Comparison of ENCODE assay signal across 8 mouse cellular contexts in genomic region chr12:72945301-72946063, GRCm38 (mm10). TPM values are rescaled to one million over a fixed set of nuclear protein-coding genes. Genes with fewer than 3 reads are reported as not detected.
A peak's percentile ranks its signal among the peaks of the same experiment; 100 is the strongest.
DNase-seq lines count a peak whose midpoint lies in the region; ATAC-seq lines count a peak whose summit lies in the region.

No protein-coding gene starts in this region.

- no peak overlapping the region for H3K9ac ChIP-seq in hindbrain, embryonic 16.5 days (ENCODE audit: low read depth, low read length)
- H3K9ac ChIP-seq in neural tube, embryonic 11.5 days (ENCODE audit: low read length) = peak overlapping the region; percentile 42

- H3K36me3 ChIP-seq in hindbrain, embryonic 16.5 days (ENCODE audit: control insufficient read depth, insufficient read depth, low read length) = no peaks in the 10 kb centered on the region
- no peaks in the 10 kb centered on the region for H3K36me3 ChIP-seq in neural tube, embryonic 11.5 days (ENCODE audit: control insufficient read depth, insufficient read depth, low read length)

- peak overlapping the region; percentile 53 for H3K4me2 ChIP-seq in hindbrain, embryonic 16.5 days (ENCODE audit: low read length)
- peak overlapping the region; percentile 71 for H3K4me2 ChIP-seq in neural tube, embryonic 11.5 days (ENCODE audit: low read depth)

- H3K27me3 ChIP-seq in hindbrain, embryonic 16.5 days (replicated peaks; ENCODE audit: control insufficient read depth, insufficient read depth, low read length) = peaks cover 71% of the 10 kb centered on the region
- H3K27me3 ChIP-seq in neural tube, embryonic 11.5 days (ENCODE audit: control insufficient read depth, insufficient read depth, low read length) = peaks cover 79% of the 10 kb centered on the region

- peak overlapping the region; percentile 27 for H3K4me3 ChIP-seq in hindbrain, embryonic 16.5 days (ENCODE audit: low read length)
- H3K4me3 ChIP-seq in neural tube, embryonic 11.5 days (ENCODE audit: low read depth, low read length) = peak overlapping the region; percentile 39

- intact Hi-C loops in left cerebral cortex, postnatal 14 days (cut with DNase I) = no loop called here

- DNase-seq in kidney, postnatal 10 days = peak; percentile 17
- no peak for DNase-seq in kidney, postnatal 14 days
- peak; percentile 72 for DNase-seq in embryo, embryonic 9.5 days (ENCODE audit: extremely low spot score)
- DNase-seq in neural tube, embryonic 11.5 days (ENCODE audit: low spot score) = peak; percentile 74
- no peak for DNase-seq in left cerebral cortex, postnatal 14 days (ENCODE audit: low spot score in 2 of 2)
- no peak for DNase-seq in lung, postnatal 36 days

- no peaks in the 10 kb centered on the region for H3K9me3 ChIP-seq in hindbrain, embryonic 16.5 days (ENCODE audit: control insufficient read depth, low read length)
- H3K9me3 ChIP-seq in neural tube, embryonic 11.5 days (ENCODE audit: control insufficient read depth, low read length) = no peaks in the 10 kb centered on the region

- ATAC-seq in hindbrain, embryonic 16.5 days = no peak
- ATAC-seq in neural tube, embryonic 11.5 days (ENCODE audit: insufficient read depth, low FRiP score, low TSS enrichment) = peak; percentile 86
- no peak for ATAC-seq in megakaryocyte-erythroid progenitor cell, adult 5-6 weeks (replicated peaks; ENCODE audit: low FRiP score, low TSS enrichment, poor library complexity, severe bottlenecking)

- H3K27ac ChIP-seq in hindbrain, embryonic 16.5 days (ENCODE audit: low read depth, low read length) = no peak overlapping the region
- no peak overlapping the region for H3K27ac ChIP-seq in neural tube, embryonic 11.5 days (ENCODE audit: low read depth, low read length)

- under 1% methylated on average over 67 of the region's 89 CpGs for WGBS in hindbrain, embryonic 16.5 days
- 0% methylated on average over 74 of the region's 89 CpGs for WGBS in neural tube, embryonic 11.5 days

- H3K4me1 ChIP-seq in hindbrain, embryonic 16.5 days (ENCODE audit: control insufficient read depth, insufficient read depth, low read depth, low read length) = peaks cover 2% of the 10 kb centered on the region
- no peaks in the 10 kb centered on the region for H3K4me1 ChIP-seq in neural tube, embryonic 11.5 days (ENCODE audit: control insufficient read depth, insufficient read depth, low read length)

RNA-seq across cellular contexts. Expression of gene 4930447C04Rik, which starts 4.9 kb away (rescaled TPM):
- 5.5 and 9.4 TPM in 2 replicates for polyA plus RNA-seq in hindbrain, embryonic 16.5 days (2015; fragmentation: Nextera tagmentation; extraction: Ambion mirVana)
- polyA plus RNA-seq in neural tube, embryonic 11.5 days (2014; fragmentation: Nextera tagmentation; extraction: Ambion mirVana) = 1.9 and 2.6 TPM in 2 replicates
- 1 to 10 TPM; 6.8 to 7.9 TPM for total RNA-seq in left cerebral cortex, postnatal 14 days (2021)
- 5.8 TPM in 1 of 2 replicates, not detected in the other for total RNA-seq in megakaryocyte-erythroid progenitor cell, adult 5-6 weeks (2014; fragmentation: Nextera tagmentation)
- 0.89 and 17.8 TPM in 2 replicates for total RNA-seq in megakaryocyte-erythroid progenitor cell, adult 5-6 weeks (2017)

RNA-seq across cellular contexts. Expression of gene Six6, which starts 5.8 kb away (rescaled TPM):
- not detected in 2 replicates for polyA plus RNA-seq in hindbrain, embryonic 16.5 days (2015; fragmentation: Nextera tagmentation; extraction: Ambion mirVana)
- not detected in 2 replicates for polyA plus RNA-seq in neural tube, embryonic 11.5 days (2014; fragmentation: Nextera tagmentation; extraction: Ambion mirVana)
- total RNA-seq in left cerebral cortex, postnatal 14 days (2021) = not detected
- not detected in 2 replicates for total RNA-seq in megakaryocyte-erythroid progenitor cell, adult 5-6 weeks (2014; fragmentation: Nextera tagmentation)
- not detected in 2 replicates for total RNA-seq in megakaryocyte-erythroid progenitor cell, adult 5-6 weeks (2017)

Comparison
In these comparisons a context has a peak if more than half of its experiments do, and no peak if none do; other contexts are left out.
1. DNase-seq: peak in kidney, postnatal 10 days (single experiment), embryo, embryonic 9.5 days (single experiment) and neural tube, embryonic 11.5 days (single experiment); none in kidney, postnatal 14 days (single experiment), left cerebral cortex, postnatal 14 days (0 of 2) and lung, postnatal 36 days (single experiment).